Mouse (Mus musculus) T-helper 1 cell (primary cell): Measurements from ENCODE around the gene Flnb.

Source experiments
- in situ Hi-C: fragments of 300-600 bp; cut with MboI, MseI; formaldehyde crosslinking; loops from one replicate; pipeline ENCODE4 v1.15.1; 2025; ENCODE audit warnings: high pct_unique_total_duplicates

The Flnb gene

GRCm38 (mm10) chr14:7861275-7861674 is 43.5 kb downstream of the Flnb start:
- in situ Hi-C loops = no loop called here

GRCm38 (mm10) chr14:7862226-7862625 is 44.5 kb downstream of the Flnb start:
- in situ Hi-C loops = no loop called here

- in situ Hi-C loops = no loop called here
Observed at GRCm38 (mm10) chr14:7863199-7863598, 45.4 kb downstream of the Flnb start.

GRCm38 (mm10) chr14:7863871-7864505 is 46.2 kb downstream of the Flnb start:
- in situ Hi-C loops = no loop called here

GRCm38 (mm10) chr14:7864506-7864899 is 46.7 kb downstream of the Flnb start:
- in situ Hi-C loops = no loop called here

GRCm38 (mm10) chr14:7867224-7867623 is 49.5 kb downstream of the Flnb start:
- in situ Hi-C loops = no loop called here

- in situ Hi-C loops = no loop called here
Observed at GRCm38 (mm10) chr14:7867841-7868240, 50.1 kb downstream of the Flnb start.

- in situ Hi-C loops = no loop called here
Observed at GRCm38 (mm10) chr14:7869796-7870195, 52.0 kb downstream of the Flnb start.

GRCm38 (mm10) chr14:7873552-7873951 is 55.8 kb downstream of the Flnb start:
- in situ Hi-C loops = no loop called here

GRCm38 (mm10) chr14:7874495-7874894 is 56.7 kb downstream of the Flnb start:
- in situ Hi-C loops = no loop called here

GRCm38 (mm10) chr14:7877957-7878356 is 60.2 kb downstream of the Flnb start:
- in situ Hi-C loops = no loop called here

- in situ Hi-C loops = no loop called here
Observed at GRCm38 (mm10) chr14:7880389-7880788, 62.6 kb downstream of the Flnb start.

- in situ Hi-C loops = no loop called here
Observed at GRCm38 (mm10) chr14:7881533-7881932, 63.8 kb downstream of the Flnb start.

- in situ Hi-C loops = no loop called here
Observed at GRCm38 (mm10) chr14:7882050-7882449, 64.3 kb downstream of the Flnb start.

- in situ Hi-C loops = no loop called here
Observed at GRCm38 (mm10) chr14:7884158-7884557, 66.4 kb downstream of the Flnb start.

- in situ Hi-C loops = no loop called here
Observed at GRCm38 (mm10) chr14:7884841-7885240, 67.1 kb downstream of the Flnb start.

GRCm38 (mm10) chr14:7885540-7885939 is 67.8 kb downstream of the Flnb start:
- in situ Hi-C loops = no loop called here

GRCm38 (mm10) chr14:7886008-7886407 is 68.3 kb downstream of the Flnb start:
- in situ Hi-C loops = no loop called here

GRCm38 (mm10) chr14:7887171-7887570 is 69.4 kb downstream of the Flnb start:
- in situ Hi-C loops = no loop called here

- in situ Hi-C loops = no loop called here
Observed at GRCm38 (mm10) chr14:7888294-7888693, 70.5 kb downstream of the Flnb start.

- in situ Hi-C loops = no loop called here
Observed at GRCm38 (mm10) chr14:7888811-7889651, 71.3 kb downstream of the Flnb start.

GRCm38 (mm10) chr14:7889834-7890233 is 72.1 kb downstream of the Flnb start:
- in situ Hi-C loops = no loop called here

GRCm38 (mm10) chr14:7891401-7891800 is 73.6 kb downstream of the Flnb start:
- in situ Hi-C loops = no loop called here
